Mouse (Mus musculus): ENCODE data around the gene Slc22a23.

Gene Slc22a23

DNA sequence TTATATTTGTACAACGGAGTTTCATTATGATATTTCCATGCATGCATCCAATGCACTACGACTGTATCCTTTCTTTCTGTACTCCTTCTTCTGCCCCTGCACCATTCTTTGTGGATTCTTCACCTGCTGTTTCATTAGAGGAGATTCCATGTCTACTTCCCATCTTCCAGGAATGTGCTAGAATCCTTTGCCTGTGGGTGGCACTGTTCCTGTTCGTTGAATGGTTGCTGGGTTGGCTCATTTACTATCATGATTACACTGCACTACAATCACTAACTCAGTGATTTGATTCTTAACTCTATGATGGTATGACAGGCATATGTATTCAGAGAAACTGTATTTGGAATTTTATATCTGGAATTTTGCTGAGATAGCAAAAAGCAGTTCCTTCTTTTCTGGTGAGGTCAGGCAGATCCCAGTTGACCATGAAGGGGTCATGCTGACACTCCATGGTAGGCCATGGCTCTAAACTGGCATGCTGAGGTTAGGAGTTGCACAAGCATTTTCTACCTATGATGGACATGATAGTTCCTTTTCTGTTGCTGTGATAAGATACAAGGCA lies 187.3 kb downstream of the Slc22a23 start:
- DNase-seq = no peak

DNA sequence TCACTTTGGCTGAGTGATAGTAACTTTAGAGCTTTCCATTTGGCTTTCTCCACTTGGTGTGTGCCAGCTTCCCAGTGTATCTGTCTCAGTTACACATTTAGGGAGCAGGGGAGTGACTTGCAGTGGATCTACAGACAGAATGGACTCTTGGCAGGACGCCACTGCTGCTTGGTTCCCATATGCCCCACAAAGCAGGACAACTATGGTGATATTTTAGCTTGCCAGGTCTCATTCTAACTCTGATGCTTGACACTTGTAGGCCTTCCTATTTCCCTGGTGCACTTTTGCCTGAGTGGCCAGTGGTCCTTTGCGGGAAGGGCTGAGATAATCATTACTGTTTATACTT lies 188.2 kb downstream of the Slc22a23 start:
- DNase-seq = peak; percentile 57

DNA sequence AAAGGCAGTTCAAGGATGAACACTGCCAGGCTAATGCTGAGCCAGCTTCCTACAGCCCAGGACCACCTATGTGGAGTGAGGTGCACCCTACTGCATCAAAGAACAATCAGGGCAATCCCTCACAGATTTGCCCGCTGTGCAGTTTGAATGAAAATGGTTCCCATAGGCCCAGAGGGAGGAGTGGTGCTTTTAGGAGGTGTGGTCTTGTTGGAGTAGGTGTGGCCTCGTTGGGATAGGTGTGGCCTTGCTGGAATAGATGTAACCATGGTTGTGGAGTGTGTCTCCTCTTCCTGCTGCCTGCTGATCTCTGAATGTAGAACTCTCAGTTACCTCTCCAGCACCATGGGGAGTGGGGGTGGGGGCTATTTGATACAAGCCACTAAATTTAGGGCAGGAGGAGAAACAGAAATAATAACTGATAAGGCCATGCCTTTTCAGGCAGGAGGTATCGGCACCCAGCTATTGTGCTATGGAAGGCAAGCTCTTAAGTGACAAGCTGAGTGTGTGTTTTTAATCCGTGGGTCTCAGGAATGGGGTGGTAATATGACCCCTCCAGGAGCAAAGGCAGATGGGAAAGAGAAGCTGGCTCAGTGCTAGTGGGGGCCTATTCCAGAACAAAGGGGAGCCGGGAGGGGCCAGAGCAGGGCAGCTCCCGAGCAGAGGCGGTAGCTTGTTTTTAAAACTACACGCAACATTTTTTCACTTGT lies 188.7 kb downstream of the Slc22a23 start:
- DNase-seq = no peak

DNA sequence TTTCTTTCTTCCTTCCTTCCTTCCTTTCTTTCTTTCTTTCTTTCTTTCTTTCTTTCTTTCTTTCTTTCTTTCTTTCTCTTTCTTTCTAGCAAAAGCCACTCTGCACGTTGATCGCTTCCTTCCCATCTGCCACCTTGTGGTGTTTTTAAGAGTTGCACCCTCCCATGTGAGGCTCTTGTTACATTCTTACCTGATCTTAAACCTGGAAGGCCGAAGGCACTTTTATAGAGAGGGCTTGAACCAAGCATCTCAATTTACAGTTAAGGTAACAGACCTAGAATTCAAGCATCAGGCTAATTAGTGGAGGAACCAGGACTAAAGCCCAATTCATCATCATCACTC lies 190.1 kb downstream of the Slc22a23 start:
- DNase-seq = peak; percentile 76

DNA sequence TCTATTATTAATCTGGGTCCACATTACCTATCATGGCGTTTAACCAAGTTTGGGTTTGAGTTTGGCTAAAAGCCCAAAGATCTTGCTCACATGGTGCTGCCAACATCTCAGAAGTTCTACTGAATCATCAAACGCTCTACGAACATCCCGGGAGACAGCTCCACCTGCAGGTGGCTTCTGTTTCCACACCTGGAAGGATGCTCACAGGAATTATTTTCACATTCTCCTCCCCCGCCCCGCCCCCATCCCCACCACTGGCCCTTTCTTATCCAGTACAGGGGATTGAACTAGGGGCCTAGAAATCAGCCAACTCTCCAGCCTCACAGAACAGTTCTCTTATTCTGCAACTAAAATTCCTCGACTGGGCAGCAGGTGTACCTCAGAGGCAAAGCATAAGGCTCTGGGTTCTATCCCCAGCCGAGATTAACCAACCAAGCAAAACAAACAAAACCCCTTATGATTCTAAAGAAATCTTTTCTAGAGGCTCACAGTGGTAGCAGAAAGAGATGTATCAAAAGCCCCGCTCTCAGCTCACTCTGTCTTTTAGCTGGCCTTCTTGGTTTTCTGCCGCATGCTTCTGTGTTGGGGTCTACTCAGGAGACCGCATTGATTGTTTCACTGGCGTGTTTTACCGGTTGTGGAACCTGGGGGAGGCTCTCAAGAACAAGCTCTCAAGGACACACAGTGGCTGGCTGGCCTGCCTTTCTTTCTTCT lies 190.6 kb downstream of the Slc22a23 start:
- DNase-seq = peak; percentile 77

DNA sequence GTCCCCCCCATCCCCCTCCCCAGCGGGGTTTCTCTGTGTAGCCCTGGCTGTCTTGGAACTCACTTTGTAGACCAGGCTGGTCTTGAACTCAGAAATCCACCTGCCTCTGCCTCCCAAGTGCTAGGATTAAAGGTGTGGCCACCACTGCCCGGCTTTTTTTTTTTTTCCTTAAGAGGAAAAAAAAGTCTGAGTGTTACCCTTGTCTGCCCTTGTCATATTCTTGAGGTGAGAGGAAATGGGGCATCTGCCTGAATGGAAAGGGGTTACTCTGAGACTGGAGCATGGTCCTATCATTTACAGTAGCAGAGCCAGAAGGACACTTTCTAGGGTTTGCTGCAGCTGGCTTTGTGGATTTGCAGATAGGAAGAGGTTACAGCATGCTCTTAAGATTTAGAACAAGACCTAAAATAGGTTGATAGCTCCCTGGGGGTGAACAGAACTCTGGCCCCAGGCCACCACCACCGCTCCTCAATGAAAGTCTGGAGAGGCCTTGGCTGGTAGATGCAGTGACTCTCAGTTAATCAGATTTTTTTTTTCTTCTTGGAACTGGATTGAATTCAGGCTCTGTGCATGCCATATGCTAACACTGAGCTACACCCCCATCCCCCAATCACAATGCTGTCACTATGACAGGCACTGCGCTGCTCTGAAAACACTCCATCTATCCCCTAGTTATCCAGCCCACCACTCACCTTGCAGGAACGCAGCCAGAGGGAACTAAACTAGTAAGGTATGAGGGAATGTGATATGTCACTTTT lies 191.5 kb downstream of the Slc22a23 start:
- no peak for DNase-seq

DNA sequence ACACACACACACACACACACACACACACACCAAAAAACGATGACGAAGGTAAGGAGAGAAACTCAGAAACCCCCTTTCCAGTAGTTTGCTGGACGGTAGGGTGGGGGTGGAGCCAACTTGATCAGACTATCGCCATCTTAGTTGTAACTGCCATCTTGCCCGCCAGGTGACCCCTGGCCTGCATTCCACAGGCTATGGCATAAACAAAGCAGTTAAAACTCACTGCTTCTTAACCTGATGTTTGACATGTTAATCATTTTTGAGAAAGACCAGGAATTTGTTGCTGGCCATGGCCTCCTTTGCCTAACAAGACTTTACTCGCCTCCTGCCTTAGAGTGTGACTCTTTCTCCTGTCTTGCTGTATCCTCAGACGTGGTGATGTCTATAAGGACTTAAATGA lies 192.3 kb downstream of the Slc22a23 start:
- no peak for DNase-seq

DNA sequence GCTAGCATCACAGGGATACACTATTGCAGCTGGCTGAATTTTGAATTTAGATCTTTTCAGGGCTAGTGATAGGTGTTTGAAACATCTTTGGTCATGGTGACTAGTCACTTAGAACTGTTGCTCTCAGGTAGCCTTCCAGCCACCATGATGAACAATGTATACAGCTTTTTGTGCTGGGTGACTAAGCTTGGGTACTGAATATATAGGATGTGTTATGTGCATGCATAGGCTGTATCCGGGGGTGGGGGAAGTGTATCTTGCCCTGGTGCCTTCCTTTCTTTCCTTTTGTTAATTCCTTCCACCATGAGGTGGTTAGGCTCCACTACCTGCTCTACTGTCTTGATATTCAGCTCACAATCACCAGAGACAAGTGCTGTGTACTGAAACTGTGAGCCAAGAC lies 193.6 kb downstream of the Slc22a23 start:
- DNase-seq = no peak

DNA sequence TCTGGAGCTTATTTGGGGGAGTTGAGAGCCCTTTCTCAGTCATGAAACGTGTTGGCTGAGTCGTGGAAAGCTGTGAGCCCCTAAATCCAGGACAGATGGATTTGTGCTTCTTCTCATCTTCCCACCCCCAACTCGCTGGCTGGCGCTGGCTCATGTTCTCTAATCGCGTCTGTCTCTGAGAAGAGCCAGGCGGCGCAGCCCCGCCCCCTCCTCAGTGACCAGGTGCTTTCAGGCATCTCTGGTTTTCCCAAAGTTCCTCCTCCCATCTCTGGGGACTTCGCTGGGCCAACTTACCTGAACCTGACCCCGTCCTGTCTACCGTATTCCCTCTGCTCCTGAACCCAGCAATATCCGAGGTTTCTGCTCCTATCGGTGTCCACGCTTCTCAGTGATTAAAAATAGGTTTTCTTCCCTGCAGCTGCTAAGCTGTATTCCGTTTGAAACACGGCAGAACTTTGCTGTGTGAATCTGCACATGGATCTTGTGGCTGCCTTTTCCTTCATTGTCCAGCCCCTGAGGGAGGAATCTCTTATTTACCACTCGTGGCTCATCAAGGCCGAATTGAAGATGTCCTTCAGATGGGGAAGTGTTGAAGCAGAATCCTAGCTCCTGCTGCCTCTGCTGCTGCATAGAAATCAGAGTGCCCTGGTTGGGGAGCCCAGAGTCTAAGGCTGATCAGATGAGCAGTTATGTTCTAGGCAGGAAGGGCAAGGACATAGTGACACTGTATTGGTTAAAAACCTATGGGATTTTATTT lies 194.5 kb downstream of the Slc22a23 start:
- peak; percentile 71 for DNase-seq

DNA sequence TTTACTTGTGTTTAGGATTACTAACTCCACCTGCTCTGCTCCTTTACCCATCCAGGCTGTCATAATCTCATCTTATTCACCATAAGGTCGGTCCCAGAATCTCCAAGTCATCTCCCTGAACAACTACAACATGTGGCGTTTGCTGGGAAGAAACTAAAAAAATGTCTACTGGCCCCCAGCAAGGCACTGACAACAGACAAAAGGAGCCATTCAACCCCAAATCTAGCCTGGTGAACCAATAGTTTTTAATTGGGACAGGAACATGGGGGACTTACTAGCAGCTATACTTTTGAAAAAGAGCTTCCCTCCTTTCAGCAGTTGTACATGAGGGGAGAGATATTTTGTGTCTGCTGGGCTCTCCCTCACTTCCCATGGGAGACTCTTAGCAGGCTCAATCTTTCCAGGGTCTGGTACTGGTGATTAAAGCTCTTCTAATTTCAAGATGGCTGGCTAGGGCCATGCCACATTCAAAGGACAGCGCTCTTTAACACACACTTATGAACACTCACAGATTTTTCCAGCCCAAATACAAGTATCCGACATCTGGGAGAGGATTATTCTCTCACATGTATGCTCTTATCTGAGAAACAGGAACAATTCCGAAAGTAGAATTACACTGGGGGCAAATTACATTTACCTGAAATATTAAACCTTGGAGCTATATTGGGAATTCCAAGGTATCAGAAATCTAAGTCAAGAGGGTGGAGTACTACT lies 195.4 kb downstream of the Slc22a23 start:
- DNase-seq = no peak

DNA sequence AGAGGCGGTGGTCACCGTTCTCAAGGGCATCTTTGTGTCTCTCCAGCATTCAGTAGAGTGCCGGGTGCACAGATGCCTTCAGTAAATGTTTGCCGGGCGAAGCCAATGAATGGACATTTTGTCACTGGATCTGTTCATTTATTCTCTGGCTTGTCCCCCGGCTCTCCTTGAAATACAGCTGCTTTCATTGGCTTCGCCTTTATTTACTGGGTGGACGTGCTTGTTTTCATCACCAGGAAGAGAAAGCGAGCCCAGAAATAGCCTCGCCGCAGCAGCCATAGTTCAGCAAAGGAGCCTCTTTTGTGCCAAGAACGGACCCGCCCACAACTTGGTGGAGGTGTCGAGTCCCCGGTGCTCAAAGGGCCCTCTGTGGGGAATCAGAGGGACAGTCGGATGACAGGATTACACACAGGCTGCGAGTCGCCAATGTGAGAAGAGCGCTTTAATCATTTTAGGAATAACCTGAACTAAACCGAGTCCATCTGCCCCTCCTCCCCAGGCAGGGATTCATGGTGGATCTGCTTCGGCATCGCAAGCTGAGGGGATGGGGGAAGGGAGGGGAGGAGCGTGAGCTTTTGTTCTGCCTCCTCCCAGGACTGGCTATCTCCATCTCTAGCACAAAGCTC lies 196.1 kb downstream of the Slc22a23 start:
- DNase-seq = peak; percentile 59

DNA sequence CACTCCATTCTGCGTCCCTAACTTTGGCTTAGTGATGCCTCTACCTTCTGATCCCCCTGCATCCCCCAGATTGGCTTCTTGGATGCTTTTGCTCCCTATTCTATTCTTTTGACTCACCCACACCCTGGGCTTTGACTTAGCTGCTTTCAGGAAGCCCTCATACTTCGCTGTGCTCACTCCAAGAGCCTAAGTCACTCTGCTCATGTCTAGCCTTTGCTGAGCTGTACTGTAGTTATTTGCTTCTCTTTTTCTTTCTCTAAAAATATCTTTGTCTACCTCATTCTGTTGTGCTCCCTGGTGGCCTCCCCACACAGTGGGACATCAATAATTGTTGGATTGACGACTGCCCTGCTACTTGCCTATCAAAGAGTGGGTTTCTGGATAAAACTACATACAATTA lies 196.8 kb downstream of the Slc22a23 start:
- DNase-seq = no peak

DNA sequence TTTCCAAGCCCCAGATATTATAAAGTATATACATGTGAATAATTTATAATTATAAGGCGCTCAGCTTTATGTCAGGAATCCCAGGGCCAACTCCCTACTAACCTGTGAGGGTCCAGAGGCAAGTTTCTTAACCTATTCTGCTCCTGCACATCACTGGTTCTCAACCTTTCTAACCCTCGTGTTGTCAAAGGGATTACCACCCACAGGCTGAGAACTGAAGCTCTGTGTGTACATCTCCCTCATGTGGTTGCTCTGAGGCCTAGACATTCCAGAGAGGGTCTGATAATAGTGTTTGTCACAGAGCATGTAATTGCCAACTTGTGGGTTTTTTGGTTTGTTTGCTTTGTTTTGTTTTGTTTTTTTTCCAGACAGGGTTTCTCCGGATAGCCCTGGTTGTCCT lies 198.1 kb downstream of the Slc22a23 start:
- no peak for DNase-seq

DNA sequence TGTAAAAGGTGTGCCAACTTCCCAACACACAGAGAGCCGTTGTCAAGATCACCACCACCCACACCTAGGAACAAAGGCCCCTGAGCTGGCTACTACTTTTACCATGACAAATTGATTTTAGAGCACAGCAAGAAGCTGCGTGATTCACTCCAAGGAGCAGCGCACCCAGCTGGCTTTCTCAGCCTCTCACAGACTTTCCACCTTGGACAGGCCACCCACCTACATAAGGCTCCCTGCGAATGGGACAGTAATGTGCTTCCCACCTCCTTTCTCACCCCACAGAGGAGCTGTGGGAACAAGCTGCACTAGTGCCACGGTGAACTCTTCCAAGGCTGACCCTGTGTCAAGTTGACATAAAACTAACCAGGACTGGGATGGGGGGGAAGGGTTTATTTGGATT lies 201.6 kb downstream of the Slc22a23 start:
- DNase-seq = no peak

DNA sequence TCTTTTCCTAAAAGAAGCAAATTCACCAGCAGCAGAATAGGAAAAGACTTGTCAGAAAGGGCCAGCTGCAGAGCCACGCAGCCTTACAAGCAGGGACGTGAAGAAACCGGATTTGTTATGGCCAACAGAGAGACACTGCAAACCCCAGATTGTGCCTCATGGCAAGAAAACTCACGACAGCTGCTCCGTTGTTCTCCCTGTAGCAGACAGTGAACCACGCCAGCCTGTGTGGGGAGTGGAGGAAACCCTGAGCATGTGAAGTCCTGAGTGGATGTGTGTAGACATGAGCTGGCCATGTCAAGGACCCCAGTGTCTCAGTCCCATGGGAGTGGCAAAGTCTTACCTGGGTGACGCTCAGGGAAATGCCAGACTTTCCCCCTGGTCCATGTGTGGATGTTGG lies 208.4 kb downstream of the Slc22a23 start:
- DNase-seq = peak; percentile 48

DNA sequence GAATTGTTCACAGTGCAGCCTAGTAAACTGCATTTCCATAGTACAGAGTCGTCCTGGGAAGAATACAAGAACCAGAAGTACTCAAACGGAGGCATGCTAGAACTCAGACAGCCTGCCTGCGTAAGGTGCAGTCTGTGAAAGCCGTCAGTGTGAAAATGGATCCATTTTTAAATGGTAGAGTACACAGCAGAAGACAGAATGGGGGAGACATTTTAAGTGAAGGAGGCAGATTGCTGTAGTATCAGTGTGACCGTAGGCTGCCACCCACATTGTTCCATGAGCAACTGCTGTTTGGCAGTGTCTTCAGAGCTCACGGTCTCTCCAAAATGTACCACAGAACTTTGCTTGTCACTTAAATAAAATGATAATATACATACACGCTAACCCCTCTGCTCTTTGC lies 210.7 kb downstream of the Slc22a23 start:
- DNase-seq = no peak

DNA sequence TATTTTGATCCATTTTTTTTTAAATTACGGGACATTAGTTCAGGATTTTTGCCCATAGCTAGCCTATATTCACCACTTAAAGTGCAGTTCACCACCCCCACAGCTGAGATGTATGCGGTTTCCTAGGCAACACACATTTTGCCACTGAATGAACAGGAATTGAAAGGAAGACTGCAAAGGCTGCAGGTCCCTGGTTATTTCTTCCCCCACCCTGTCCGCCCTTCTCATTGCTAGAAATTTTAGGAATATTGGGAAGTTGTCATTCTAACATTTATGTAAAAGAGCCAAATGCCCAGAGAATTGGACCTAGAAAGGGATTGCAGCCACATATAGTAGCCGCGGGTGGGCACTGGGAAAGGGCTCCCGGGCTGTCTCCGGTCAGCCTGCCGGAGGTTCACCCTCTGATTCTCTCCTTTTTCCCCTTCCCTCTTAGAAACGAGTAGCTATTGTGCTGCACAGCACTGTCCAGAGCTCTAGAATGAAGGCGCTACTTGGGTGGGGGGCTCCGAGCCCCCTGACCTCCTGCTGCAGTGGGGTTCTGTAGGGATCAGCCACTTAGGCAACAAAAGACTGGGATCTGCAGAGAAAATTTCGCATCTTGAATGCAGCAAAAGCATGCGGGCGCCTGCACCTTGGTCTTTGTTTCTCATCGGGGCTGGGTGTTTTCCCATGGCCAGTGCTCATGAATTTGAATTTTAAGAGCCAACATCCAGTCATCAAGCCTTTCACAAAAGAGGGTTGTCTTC lies 211.5 kb downstream of the Slc22a23 start:
- no peak for DNase-seq

DNA sequence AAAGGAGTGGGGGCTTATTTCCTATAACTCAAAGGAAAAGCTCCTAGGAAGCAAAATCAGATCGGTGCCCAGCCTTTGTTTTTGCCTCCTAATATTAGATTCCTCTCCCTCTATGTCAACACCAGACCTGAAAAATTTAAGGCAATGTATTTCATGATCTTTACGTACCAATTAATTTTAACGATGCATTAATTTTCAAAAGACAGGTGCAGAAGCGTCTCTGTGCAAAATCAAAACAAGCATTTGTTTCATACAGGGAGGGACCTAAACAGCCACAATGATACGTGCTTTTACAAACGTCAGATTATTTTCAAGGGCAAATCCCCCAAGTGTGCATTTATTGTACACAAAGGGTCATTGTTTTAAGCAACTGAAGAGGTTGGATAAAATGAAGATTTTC lies 212.1 kb downstream of the Slc22a23 start:
- DNase-seq = no peak

DNA sequence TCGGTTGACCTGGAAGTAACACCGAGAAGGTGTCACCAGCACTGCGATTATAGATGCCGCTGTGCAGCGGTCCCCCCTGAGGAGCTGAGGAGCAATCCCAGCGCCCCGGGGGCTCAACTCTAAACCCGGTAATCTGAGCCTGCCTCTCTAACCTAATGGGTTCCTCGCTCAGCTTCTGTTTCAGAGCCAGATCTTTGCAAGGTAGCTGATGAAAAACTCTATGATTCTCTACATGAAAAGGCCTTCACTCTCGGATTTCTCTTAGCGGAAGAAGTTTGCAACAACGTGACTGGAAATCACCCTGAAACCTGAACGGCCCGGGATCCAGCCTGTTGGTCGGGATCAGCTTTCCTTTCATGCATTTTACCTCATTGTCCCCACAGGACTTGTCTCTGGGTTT lies 212.7 kb downstream of the Slc22a23 start:
- DNase-seq = no peak

DNA sequence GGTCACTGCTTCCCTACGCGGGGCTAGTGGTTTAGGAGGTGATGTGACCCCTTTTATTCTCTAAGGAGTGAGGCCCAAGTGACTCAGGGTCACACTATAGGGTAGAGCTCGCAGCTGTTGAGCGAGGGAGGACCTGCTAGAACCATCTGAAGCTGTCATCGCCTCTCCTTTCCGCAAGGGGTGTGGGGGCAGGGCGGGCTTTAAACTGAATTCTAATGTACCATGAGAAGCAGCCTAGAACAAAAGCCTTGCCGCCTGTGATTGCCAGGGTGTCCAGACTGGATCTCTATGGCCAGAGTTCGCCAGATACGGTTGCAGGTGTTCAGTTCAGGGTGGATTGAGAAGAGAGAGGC lies 213.3 kb downstream of the Slc22a23 start:
- DNase-seq = peak; percentile 76

DNA sequence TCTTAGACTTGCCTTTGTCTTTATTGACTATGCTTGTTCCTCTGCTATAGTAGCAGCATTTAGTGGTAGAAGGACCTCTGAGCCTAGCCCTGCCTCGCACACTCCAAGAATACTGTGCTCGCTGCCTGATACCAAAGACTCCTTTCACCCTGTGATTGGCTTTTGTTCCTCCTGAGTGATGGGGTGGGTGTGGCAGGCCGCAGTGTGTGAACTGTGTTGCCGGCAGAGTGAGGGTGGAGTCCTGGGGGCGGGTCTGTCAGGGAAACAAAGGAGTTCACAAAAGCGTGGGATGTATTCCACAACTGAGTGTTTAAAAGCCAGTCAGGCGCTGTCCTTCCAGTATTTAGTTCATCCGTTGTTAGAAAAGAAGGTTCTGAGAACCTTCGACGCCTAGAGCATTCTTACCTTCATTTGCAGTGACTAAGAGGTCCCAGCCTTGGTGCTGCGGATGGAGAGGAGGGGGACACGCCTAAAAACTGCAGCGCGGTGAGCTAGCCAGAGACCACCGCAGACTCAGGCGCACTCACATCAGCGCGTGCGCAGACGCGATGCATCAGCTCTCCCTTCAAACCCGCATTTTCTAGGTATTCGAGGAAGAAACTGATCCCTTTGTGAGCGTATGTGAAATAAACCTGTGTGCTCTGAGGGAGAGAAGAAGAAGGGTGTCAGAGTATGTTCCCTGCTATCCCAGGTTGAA lies 213.8 kb downstream of the Slc22a23 start:
- DNase-seq = no peak

Measured in right cerebral cortex, postnatal 14 days (tissue).